Mouse (Mus musculus): ENCODE measurements at regions not wholly inside any gene's neighbourhood (a gene's known extent, or its start where the extent isn't known, plus 50 kb on each side); places are given as distances from the start of the nearest gene placed in this dataset.

DNA sequence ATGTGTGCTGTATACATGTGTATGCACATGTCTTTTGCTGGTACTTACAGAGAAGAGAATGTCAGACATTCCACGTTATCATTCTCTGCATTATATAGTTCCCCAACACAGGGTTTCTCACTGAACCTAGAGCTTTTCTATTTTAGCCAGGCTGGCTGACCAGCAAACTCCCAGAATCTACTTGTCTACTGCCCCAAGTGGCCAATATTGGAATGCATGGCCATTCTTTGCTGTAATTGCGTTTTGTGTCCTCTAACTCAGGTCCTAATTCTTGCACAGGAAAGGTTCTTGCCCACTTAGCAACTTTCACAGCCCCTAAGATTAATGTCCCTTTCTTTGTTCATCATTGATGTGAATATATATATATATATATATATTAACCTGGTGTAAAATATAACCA, 138.9 kb downstream of the Fasl start:
- TF ChIP-seq POLR2A (IDR thresholded peaks at IDR 0.05; ENCODE audit: low read depth, low read length), result no peak
- no peak for TF ChIP-seq CTCF (IDR thresholded peaks at IDR 0.05; ENCODE audit: extremely low read depth, insufficient read length, insufficient replicate concordance, low read depth, low read length)
